Mouse (Mus musculus): Measurements from ENCODE around the gene Fibcd1.

GRCm38 (mm10) chr2:31802811-31803210 is 43.0 kb downstream of the Fibcd1 start:
- TF ChIP-seq CTCF (IDR thresholded peaks at IDR 0.05; ENCODE audit: control insufficient read depth, insufficient read depth, low read length) (no peak), POLR2A (IDR thresholded peaks at IDR 0.05; ENCODE audit: borderline replicate concordance, control insufficient read depth, low read depth, low read length) (no peak)
